Mouse (Mus musculus) kidney, embryonic 14.5 days (tissue): Measurements from ENCODE around the gene Rps6kb2. TPM values are rescaled to one million over a fixed set of nuclear protein-coding genes. Genes with fewer than 3 reads are reported as not detected.

Experiments used
- ATAC-seq: fragments of 200-750 bp; cut with Nextera tagmentation; 2 replicates; pipeline ENCODE4 v1.8.0; 2017; ENCODE audit warnings: moderate number of reproducible peaks, mild to moderate bottlenecking, moderate TSS enrichment, moderate library complexity; ENCODE audit not compliant: low FRiP score, low TSS enrichment
- H3K27ac ChIP-seq: fragments of 300-500 bp; sonication (generic); 2 replicates; pipeline ENCODE4 v1.5.1; 2014; ENCODE audit warnings: low read depth, mild to moderate bottlenecking, low read length, moderate library complexity, mixed read lengths
- H3K27me3 ChIP-seq: fragments of 300-500 bp; sonication (generic); 2 replicates; pipeline ENCODE4 v1.6.1; 2014; ENCODE audit warnings: mild to moderate bottlenecking, low read length; ENCODE audit not compliant: control insufficient read depth, insufficient read depth
- H3K36me3 ChIP-seq: fragments of 300-500 bp; sonication (generic); 2 replicates; pipeline ENCODE4 v1.6.1; 2014; ENCODE audit warnings: low read length, mixed read lengths; ENCODE audit not compliant: control insufficient read depth, insufficient read depth
- H3K4me1 ChIP-seq: fragments of 300-500 bp; sonication (generic); 2 replicates; pipeline ENCODE4 v1.6.1; 2014; ENCODE audit warnings: low read length, mixed read lengths; ENCODE audit not compliant: control insufficient read depth, insufficient read depth
- H3K4me2 ChIP-seq: fragments of 300-500 bp; sonication (generic); replicated peaks from 2 replicates; pipeline ENCODE4 v1.6.1; 2014; ENCODE audit warnings: low read depth, mild to moderate bottlenecking, low read length
- H3K4me3 ChIP-seq: fragments of 300-500 bp; sonication (generic); 2 replicates; pipeline ENCODE4 v1.5.1; 2014; ENCODE audit warnings: mild to moderate bottlenecking, low read length
- H3K9ac ChIP-seq: fragments of 300-500 bp; sonication (generic); 2 replicates; pipeline ENCODE4 v1.6.1; 2014; ENCODE audit warnings: low read depth, mild to moderate bottlenecking, low read length, moderate library complexity
- H3K9me3 ChIP-seq: fragments of 300-500 bp; sonication (generic); 2 replicates; pipeline ENCODE4 v1.6.1; 2016; ENCODE audit warnings: low read length; ENCODE audit not compliant: control insufficient read depth
- WGBS: fragments of 180-500 bp; shearing (Covaris S2); extraction: QIAGEN DNeasy Blood & Tissue Kit; methylation state at CpG from one replicate; pipeline ENCODE4 v1.1.7; 2014; 5-methylcytosine and 5-hydroxymethylcytosine counted together
- polyA plus RNA-seq: library from polyadenylated mRNA; unstranded; fragments of >200 nt; fragmentation: Nextera tagmentation; extraction: Ambion mirVana; gene quantifications from 2 replicates; pipeline ENCODE4 v1.2.1, GENCODE M21; 2014

Gene Rps6kb2
- polyA plus RNA-seq, 1 experiment from 2014 or later: 42.0 TPM

GRCm38 (mm10) chr19:4113186-4113805, 49.9 kb downstream of the Rps6kb2 start:
- no peak overlapping the region for H3K4me2 ChIP-seq
- peak overlapping the region; percentile 79 for H3K27ac ChIP-seq
- WGBS: 35% methylated on average over 13 of the region's 13 CpGs
- H3K27me3 ChIP-seq: no peaks in the 10 kb centered on the region
- H3K4me1 ChIP-seq: peaks cover 24% of the 10 kb centered on the region
- H3K36me3 ChIP-seq: peaks cover 58% of the 10 kb centered on the region
- H3K9ac ChIP-seq: peak overlapping the region; percentile 34; the same call in 1 of the 2 replicates
- H3K9me3 ChIP-seq: no peaks in the 10 kb centered on the region
- no peak overlapping the region for H3K4me3 ChIP-seq
- peak; percentile 52; the same call in 1 of the 2 replicates for ATAC-seq

DNA sequence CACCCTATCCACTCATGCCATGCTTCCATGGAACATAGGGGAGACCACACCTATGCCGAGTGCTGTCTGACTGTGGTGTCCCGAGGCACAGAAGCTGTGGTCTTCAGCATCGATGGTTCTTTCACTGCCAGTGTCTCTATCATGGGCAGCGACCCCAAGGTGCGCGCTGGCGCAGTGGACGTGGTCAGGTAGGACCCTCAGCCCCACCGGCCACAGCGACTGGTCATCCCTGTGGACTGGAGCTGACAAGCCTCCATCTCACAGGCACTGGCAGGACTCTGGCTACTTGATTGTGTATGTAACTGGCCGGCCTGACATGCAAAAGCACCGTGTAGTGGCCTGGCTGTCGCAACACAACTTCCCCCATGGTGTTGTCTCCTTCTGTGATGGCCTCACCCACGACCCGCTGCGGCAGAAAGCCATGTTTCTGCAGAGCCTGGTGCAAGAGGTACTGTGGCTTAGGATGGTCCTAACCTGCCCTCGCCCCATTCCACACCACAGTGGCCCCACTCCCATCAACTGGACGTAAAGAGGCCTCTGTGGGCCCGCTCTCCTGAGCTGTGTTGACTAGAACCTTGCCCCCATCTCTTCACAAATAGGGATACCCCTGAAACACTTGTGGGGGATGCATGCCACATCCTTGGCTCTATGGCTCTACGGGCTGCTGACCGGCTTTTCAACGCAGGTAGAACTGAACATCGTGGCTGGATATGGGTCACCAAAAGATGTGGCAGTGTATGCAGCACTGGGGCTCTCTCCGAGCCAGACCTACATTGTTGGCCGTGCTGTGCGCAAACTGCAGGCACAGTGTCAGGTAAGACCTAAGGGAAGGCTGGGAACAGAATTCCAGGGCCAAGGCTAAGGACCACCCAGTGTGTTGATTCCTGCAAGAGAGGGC, 50.8 kb downstream of the Rps6kb2 start:
- Histone ChIP-seq H3K27me3 (no peaks in the 10 kb centered on the region), H3K36me3 (peaks cover 49% of the 10 kb centered on the region), H3K9ac (no peak overlapping the region), H3K27ac (no peak overlapping the region), H3K4me2 (no peak overlapping the region), H3K4me1 (peaks cover 24% of the 10 kb centered on the region), H3K4me3 (no peak overlapping the region), H3K9me3 (no peaks in the 10 kb centered on the region)
- no peak for ATAC-seq
- WGBS: 94% methylated on average over 26 of the region's 26 CpGs

- WGBS: 88% methylated on average over 9 of the region's 9 CpGs
- H3K4me1 ChIP-seq: peaks cover 10% of the 10 kb centered on the region
- no peak overlapping the region for H3K9ac ChIP-seq
- H3K27ac ChIP-seq: no peak overlapping the region
- H3K27me3 ChIP-seq: no peaks in the 10 kb centered on the region
- no peak for ATAC-seq
- no peak overlapping the region for H3K4me3 ChIP-seq
- no peaks in the 10 kb centered on the region for H3K9me3 ChIP-seq
- peaks cover 20% of the 10 kb centered on the region for H3K36me3 ChIP-seq
- no peak overlapping the region for H3K4me2 ChIP-seq
Observed at GRCm38 (mm10) chr19:4108535-4108934, 54.6 kb downstream of the Rps6kb2 start.

GRCm38 (mm10) chr19:4106654-4107053, 56.5 kb downstream of the Rps6kb2 start:
- 83% methylated on average over 14 of the region's 14 CpGs for WGBS
- Histone ChIP-seq H3K4me1 (no peaks in the 10 kb centered on the region), H3K27ac (no peak overlapping the region), H3K36me3 (peaks cover 2% of the 10 kb centered on the region; the same call in 1 of the 2 replicates), H3K4me2 (no peak overlapping the region), H3K4me3 (no peak overlapping the region), H3K9ac (no peak overlapping the region), H3K27me3 (peaks cover 3% of the 10 kb centered on the region), H3K9me3 (no peaks in the 10 kb centered on the region)
- no peak for ATAC-seq

DNA sequence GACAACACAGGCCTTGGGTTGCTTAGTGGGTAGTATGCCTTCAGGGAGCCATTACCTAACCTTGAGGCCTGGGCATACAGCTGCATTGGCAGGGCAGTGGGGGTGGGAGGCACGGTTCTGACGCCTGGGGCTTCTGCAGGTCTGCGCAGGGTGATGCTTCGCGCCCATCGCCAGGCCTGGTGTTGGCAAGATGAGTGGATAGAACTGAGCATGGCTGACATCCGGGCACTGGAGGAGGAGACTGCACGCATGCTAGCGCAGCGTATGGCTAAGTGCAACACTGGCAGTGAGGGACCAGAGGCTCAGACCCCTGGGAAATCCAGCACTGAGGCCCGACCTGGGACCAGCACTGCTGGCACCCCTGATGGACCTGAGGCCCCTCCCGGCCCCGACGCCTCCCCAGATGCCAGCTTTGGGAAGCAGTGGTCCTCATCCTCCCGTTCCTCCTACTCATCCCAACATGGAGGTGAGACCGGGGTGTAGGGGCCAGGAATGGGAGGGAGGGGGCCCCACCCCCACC, 58.4 kb downstream of the Rps6kb2 start:
- peaks cover 13% of the 10 kb centered on the region for H3K27me3 ChIP-seq
- peaks cover 9% of the 10 kb centered on the region for H3K4me1 ChIP-seq
- H3K9ac ChIP-seq: no peak overlapping the region
- H3K36me3 ChIP-seq: no peaks in the 10 kb centered on the region; the same call in 1 of the 2 replicates
- no peaks in the 10 kb centered on the region for H3K9me3 ChIP-seq
- H3K4me3 ChIP-seq: no peak overlapping the region
- no peak overlapping the region for H3K27ac ChIP-seq
- no peak for ATAC-seq
- 89% methylated on average over 16 of the region's 16 CpGs for WGBS
- H3K4me2 ChIP-seq: no peak overlapping the region

Other genes with a start within 250 kb of the Rps6kb2 start
- gene Aldh3b1, start 233.5 kb downstream of the Rps6kb2 start, polyA plus RNA-seq: 2.8 and 3.0 TPM in 2 replicates
- 7.0 and 12.4 TPM in 2 replicates for gene Unc93b1, start 228.2 kb downstream of the Rps6kb2 start, polyA plus RNA-seq
- gene Aldh3b3, start 204.7 kb downstream of the Rps6kb2 start, polyA plus RNA-seq: not detected in 2 replicates
- 1.3 and 1.6 TPM in 2 replicates for gene Aldh3b2, start 191.0 kb downstream of the Rps6kb2 start, polyA plus RNA-seq
- gene Acy3, start 176.8 kb downstream of the Rps6kb2 start, polyA plus RNA-seq: 22.4 and 26.3 TPM in 2 replicates
- gene Tbx10, start 170.6 kb downstream of the Rps6kb2 start, polyA plus RNA-seq: 0.74 and 1.1 TPM in 2 replicates
- gene Nudt8, start 162.8 kb downstream of the Rps6kb2 start, polyA plus RNA-seq: 37.6 and 38.5 TPM in 2 replicates
- 2.5 and 2.7 TPM in 2 replicates for gene Gm49405, start 162.7 kb downstream of the Rps6kb2 start, polyA plus RNA-seq
- gene Doc2g, start 160.0 kb downstream of the Rps6kb2 start, polyA plus RNA-seq: 4.5 and 5.8 TPM in 2 replicates
- gene Ndufv1, start 150.5 kb downstream of the Rps6kb2 start, polyA plus RNA-seq: 214 and 223 TPM in 2 replicates
- 518 and 527 TPM in 2 replicates for gene Gstp1, start 125.4 kb downstream of the Rps6kb2 start, polyA plus RNA-seq
- 1.4 and 5.3 TPM in 2 replicates for gene Gstp2, start 117.3 kb downstream of the Rps6kb2 start, polyA plus RNA-seq
- 0.34 TPM in 1 of 2 replicates, not detected in the other for gene Gstp3, start 103.8 kb downstream of the Rps6kb2 start, polyA plus RNA-seq
- gene Cabp2, start 81.8 kb downstream of the Rps6kb2 start, polyA plus RNA-seq: not detected in 2 replicates
- 116 and 121 TPM in 2 replicates for gene Cdk2ap2, start 66.2 kb downstream of the Rps6kb2 start, polyA plus RNA-seq
- 14.0 and 15.8 TPM in 2 replicates for gene Pitpnm1, start 63.4 kb downstream of the Rps6kb2 start, polyA plus RNA-seq
- gene Aip, start 37.5 kb downstream of the Rps6kb2 start, polyA plus RNA-seq: 92.0 and 97.5 TPM in 2 replicates
- gene Gpr152, start 23.6 kb downstream of the Rps6kb2 start, polyA plus RNA-seq: not detected in 2 replicates
- gene Cabp4, start 19.3 kb downstream of the Rps6kb2 start, polyA plus RNA-seq: 0.06 and 0.09 TPM in 2 replicates
- gene Coro1b, start 14.7 kb downstream of the Rps6kb2 start, polyA plus RNA-seq: 132 and 156 TPM in 2 replicates
- 0.57 and 0.80 TPM in 2 replicates for gene Ptprcap, start 9.8 kb downstream of the Rps6kb2 start, polyA plus RNA-seq
- 1.7 and 1.9 TPM in 2 replicates for gene Carns1, start 12.1 kb upstream of the Rps6kb2 start, polyA plus RNA-seq
- 2.7 and 3.2 TPM in 2 replicates for gene Tbc1d10c, start 27.9 kb upstream of the Rps6kb2 start, polyA plus RNA-seq
- gene Ppp1ca, start 28.7 kb upstream of the Rps6kb2 start, polyA plus RNA-seq: 987 and 1,041 TPM in 2 replicates
- gene Rad9a, start 38.3 kb upstream of the Rps6kb2 start, polyA plus RNA-seq: 34.7 and 39.5 TPM in 2 replicates
- 5.7 and 5.9 TPM in 2 replicates for gene Clcf1, start 50.9 kb upstream of the Rps6kb2 start, polyA plus RNA-seq
- gene AC109138.7, start 51.0 kb upstream of the Rps6kb2 start, polyA plus RNA-seq: not detected in 2 replicates
- 26.4 and 28.2 TPM in 2 replicates for gene Pold4, start 68.5 kb upstream of the Rps6kb2 start, polyA plus RNA-seq
- 10.7 and 13.0 TPM in 2 replicates for gene Ssh3, start 105.8 kb upstream of the Rps6kb2 start, polyA plus RNA-seq
- gene Ankrd13d, start 119.8 kb upstream of the Rps6kb2 start, polyA plus RNA-seq: 5.2 and 8.3 TPM in 2 replicates
- 17.7 and 17.8 TPM in 2 replicates for gene Grk2, start 142.9 kb upstream of the Rps6kb2 start, polyA plus RNA-seq
- gene Kdm2a, start 234.9 kb upstream of the Rps6kb2 start, polyA plus RNA-seq: 43.4 and 69.6 TPM in 2 replicates